Mouse (Mus musculus): ENCODE data around the gene Ecsit.

The Ecsit gene

GRCm38 (mm10) chr9:22085022-22085834 lies at the start of gene Ecsit:
Gene Ecsit, minus strand, starts transcription at chr9:22085438.
- in situ Hi-C loops (cut with MboI; ENCODE audit: unreplicated experiment in 2 of 2): no loop called here

DNA sequence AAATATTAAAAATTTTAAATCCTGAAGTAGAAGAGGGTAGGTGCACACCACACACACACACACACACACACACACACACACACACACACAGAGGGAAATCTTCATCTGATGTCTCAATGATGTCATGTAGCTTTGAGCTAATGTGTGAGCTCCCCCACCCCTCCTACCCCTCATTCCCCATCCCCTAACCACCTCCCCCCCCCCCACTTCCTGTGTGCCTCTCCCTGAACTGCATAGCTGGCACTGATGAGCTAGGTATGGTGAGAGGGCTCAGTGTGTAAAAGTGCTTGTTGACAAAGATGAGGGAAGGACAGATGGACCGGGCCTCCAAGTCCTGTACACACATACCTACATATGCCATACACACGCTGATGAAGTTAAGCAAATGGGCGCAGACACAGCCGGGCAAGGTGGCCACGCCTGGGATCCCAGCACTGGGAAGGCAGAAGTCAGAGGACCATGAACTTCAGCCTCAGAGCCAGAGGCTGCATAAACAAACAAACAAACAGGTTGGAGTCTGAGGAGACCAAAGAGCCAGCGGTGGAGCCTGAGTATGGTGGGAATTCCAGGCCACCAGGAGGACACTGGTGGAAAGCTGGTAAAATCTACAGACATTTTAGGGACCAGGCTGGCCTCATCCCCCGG lies 49.1 kb upstream of the Ecsit start:
- in situ Hi-C loops (cut with MboI; ENCODE audit: unreplicated experiment in 2 of 2): no loop called here

DNA sequence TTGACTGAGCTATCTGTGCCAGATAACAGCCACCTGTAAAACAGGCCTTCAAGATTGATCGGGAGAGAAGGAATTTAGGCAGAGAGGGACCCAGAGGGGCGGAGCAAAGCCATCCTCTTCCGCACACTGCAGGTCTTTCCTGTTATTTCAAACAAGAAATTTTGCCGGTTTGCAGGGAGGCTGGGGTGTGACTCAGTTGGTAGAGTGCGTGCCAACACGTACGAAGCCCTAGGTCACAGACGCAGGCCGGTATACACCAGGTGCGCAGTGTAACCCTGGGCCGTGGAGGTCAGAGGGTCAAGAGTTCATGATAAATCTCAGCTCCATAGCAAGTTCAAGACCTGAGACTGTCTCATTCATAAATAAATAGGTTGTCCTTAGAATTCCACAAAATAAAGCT lies 47.0 kb upstream of the Ecsit start:
- in situ Hi-C loops (cut with MboI; ENCODE audit: unreplicated experiment in 2 of 2): no loop called here

- in situ Hi-C loops (cut with MboI; ENCODE audit: unreplicated experiment in 2 of 2): no loop called here
Observed at GRCm38 (mm10) chr9:22131226-22131981, 46.2 kb upstream of the Ecsit start.

GRCm38 (mm10) chr9:22125246-22126027 lies 40.2 kb upstream of the Ecsit start:
- in situ Hi-C loops (cut with MboI; ENCODE audit: unreplicated experiment in 2 of 2): no loop called here

DNA sequence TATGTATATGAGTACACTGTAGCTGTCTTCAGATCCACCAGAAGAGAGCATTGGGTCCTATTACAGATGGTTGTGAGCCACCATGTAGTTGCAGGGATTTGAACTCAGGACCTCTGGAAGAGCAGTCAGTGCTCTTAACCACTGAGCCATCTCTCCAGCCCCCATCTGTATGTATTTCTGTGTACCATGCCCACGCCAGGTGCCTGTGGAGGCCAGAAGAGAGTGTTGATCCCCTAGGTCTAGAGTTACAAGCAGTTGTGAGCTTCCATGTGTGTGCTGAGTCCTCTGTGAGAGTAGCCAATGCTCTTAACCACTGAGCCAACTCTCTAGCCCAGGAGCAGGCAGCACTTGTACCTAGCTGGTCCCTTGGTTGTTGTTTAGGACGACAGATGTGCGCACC lies 38.9 kb upstream of the Ecsit start:
- in situ Hi-C loops (cut with MboI; ENCODE audit: unreplicated experiment in 2 of 2): loop anchor here in 1 of 2 experiments (25.0 kb wide), 1 partner anchor 1487 kb away; the partner anchor contains the start of genes Fbxl12 and Ubl5

- in situ Hi-C loops (cut with MboI; ENCODE audit: unreplicated experiment in 2 of 2): loop anchor here in 1 of 2 experiments (25.0 kb wide), 1 partner anchor 1486 kb away; the partner anchor contains the start of genes Fbxl12 and Ubl5
Observed at GRCm38 (mm10) chr9:22123069-22123609, 37.9 kb upstream of the Ecsit start.

- in situ Hi-C loops (cut with MboI; ENCODE audit: unreplicated experiment in 2 of 2): loop anchor here in 1 of 2 experiments (25.0 kb wide), 1 partner anchor 1485 kb away; the partner anchor contains the start of genes Fbxl12 and Ubl5
Observed at GRCm38 (mm10) chr9:22122005-22122404, 36.8 kb upstream of the Ecsit start.

DNA sequence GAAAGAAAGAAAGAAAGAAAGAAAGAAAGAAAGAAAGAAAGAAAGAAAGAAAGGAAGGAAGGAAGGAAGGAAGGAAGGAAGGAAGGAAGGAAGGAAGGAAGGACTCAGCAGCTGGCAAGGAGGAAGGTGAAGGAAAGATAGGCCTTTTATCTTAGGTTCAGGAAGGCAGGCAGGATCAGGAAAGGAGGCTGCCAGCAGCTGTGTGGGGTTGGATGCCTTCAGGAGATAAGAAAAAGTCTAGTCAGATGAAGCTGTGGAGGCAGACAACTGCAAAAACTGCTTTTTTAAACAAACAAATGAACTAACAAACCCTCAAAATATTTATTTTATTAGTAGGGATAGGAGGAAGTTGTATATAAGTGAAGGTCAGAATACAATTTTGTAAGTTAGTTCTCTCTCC lies 36.3 kb upstream of the Ecsit start:
- in situ Hi-C loops (cut with MboI; ENCODE audit: unreplicated experiment in 2 of 2): loop anchor here in 1 of 2 experiments (25.0 kb wide), 1 partner anchor 1484 kb away; the partner anchor contains the start of genes Fbxl12 and Ubl5

GRCm38 (mm10) chr9:22119543-22119942 lies 34.3 kb upstream of the Ecsit start:
- in situ Hi-C loops (cut with MboI; ENCODE audit: unreplicated experiment in 2 of 2): loop anchor here (5.0 to 25.0 kb wide), 2 partner anchors 33 to 1482 kb away; partner anchors contain the start of genes Fbxl12 (in 1 of the 2) and Ubl5 (in 1 of the 2)

DNA sequence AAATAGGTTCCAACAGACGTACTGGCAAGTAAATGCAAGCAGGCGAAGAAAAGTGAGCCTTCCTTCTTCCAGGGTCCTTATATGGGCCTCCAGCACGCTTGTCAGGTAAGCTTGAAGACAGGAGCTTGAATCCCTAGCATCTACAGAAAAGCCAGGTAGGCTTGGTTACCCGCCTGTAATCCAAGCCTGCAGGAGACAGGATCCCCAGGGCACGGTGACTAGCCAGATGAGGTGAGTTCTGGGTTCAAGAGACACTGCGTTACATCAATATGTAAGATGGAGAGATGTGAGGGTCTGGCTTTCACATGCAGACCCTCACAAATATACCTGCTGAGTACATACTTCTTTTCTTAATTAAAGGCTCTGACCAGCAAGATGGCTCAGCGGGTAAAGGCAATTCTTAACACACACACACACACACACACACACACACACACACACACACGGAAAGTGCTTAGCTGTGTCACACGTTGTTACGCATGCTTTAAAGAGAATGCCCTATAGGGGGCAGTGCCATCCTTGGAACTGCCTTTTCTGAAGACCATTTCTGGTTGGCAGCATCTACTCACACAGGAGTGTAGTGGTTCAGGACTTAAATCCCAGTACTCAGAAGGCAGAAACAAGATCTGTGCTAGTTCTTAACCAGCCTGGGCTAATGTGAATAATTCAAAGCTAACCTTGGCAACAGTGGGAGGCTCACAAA lies 32.7 kb upstream of the Ecsit start:
- in situ Hi-C loops (cut with MboI; ENCODE audit: unreplicated experiment in 2 of 2): loop anchor here (5.0 to 25.0 kb wide), 2 partner anchors 34 to 1481 kb away; partner anchors contain the start of genes Fbxl12 (in 1 of the 2) and Ubl5 (in 1 of the 2)

DNA sequence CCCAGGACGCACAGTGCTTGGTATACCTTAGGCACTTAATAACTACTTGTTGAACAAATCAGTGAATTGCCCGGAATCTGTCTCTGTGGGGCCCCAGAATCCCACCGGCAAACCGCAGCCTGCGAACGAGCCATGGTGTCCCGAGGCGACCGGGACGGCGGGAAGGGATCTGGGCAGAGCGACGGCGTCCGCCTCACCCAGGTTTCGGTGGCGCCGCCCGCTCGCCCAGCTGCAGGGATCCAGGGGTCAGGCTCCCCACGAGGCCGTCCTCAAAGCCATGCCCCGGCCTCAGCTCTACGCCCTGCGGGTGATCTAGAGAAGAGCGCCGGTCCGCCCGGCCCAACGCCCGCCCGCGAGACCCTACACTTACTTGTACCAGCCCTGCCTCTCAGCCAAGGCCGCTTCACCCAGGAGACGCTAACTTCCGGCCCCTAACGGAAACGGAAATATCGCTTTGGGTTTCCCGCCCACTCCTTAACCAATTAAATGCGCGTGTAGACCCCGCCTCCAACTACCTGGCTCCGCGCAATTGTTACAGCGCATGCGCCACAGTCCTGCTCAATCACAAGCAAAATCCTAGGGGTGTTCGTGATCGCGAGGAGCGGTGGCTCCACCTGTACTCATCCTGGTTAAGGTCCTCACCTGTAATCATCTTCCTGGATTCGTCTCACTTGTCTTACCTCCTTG lies 31.6 kb upstream of the Ecsit start, which contains the start of gene Elof1:
Elof1 (minus strand) TSS at position 433 of the 687 bp plus-strand sequence.
- in situ Hi-C loops (cut with MboI; ENCODE audit: unreplicated experiment in 2 of 2): loop anchor here (5.0 to 25.0 kb wide), 2 partner anchors 35 to 1480 kb away; partner anchors contain the start of genes Fbxl12 (in 1 of the 2) and Ubl5 (in 1 of the 2)

DNA sequence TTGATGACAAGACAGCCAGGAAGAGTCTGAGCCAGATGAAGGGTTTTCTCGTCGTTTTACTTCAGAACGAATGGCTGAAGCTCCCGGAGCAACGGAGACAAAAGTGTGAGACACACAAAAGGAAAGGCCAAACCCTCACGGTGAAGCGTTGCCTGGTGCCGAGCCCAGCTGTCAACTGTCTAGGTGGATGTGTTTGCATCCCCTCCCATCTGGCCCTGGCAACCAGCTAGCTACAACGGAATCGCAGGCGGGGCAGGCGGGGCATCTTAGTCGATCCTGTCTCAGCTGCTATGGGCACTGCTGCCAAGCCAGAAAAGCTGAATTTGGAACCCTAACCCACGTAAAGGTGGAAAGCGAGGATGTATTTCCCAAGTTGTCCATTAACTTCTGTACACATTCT lies 30.8 kb upstream of the Ecsit start:
- in situ Hi-C loops (cut with MboI; ENCODE audit: unreplicated experiment in 2 of 2): loop anchor here (5.0 to 25.0 kb wide), 2 partner anchors 36 to 1479 kb away; partner anchors contain the start of genes Fbxl12 (in 1 of the 2) and Ubl5 (in 1 of the 2)

- in situ Hi-C loops (cut with MboI; ENCODE audit: unreplicated experiment in 2 of 2): loop anchor here (5.0 to 25.0 kb wide), 2 partner anchors 37 to 1478 kb away; partner anchors contain the start of genes Fbxl12 (in 1 of the 2) and Ubl5 (in 1 of the 2)
Observed at GRCm38 (mm10) chr9:22115635-22116034, 30.4 kb upstream of the Ecsit start.

GRCm38 (mm10) chr9:22108194-22108593 lies 23.0 kb upstream of the Ecsit start:
- in situ Hi-C loops (cut with MboI; ENCODE audit: unreplicated experiment in 2 of 2): loop anchor here in 1 of 2 experiments (5.0 to 25.0 kb wide), 3 partner anchors 34 to 1471 kb away; partner anchors contain the start of genes Fbxl12 and Ubl5

DNA sequence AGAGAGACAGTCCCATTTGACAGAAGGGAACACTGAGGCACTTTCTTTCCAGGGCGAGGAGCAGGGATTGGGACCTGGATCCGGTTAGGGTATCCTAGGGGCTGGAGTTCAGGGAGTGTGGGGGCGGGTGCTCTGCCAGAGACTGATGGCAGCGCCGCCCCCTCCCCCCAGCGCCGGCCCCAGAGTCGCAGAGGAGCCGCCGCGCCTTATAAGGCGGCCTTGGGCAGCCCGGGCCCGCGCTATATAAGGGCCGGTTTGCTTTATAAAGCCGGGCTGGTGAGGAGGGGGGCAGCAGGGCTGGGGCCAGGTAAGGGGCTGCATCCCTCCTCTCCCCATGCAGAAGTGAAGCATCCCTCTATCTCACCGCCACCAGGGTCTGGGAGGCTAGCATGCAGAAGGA lies 14.7 kb upstream of the Ecsit start:
- in situ Hi-C loops (cut with MboI; ENCODE audit: unreplicated experiment in 2 of 2): loop anchor here (5.0 to 25.0 kb wide), 3 partner anchors 42 to 1463 kb away; partner anchors contain the start of genes Fbxl12 (in 1 of the 2) and Ubl5 (in 1 of the 2)

GRCm38 (mm10) chr9:22098993-22099696 lies 13.9 kb upstream of the Ecsit start, which contains the start of gene Cnn1:
Gene Cnn1, plus strand, starts transcription at chr9:22099216.
- in situ Hi-C loops (cut with MboI; ENCODE audit: unreplicated experiment in 2 of 2): loop anchor here in 1 of 2 experiments (5.0 kb wide), 1 partner anchor 43 kb away; no protein-coding TSS in a partner anchor
